Mouse (Mus musculus): ENCODE results near the gene Krt222. TPM values are rescaled to one million over a fixed set of nuclear protein-coding genes. Genes with fewer than 3 reads are reported as not detected.

Gene Krt222
- polyA plus RNA-seq (2015; fragmentation: Nextera tagmentation; extraction: Ambion mirVana): 0.45 and 0.49 TPM in 2 replicates

DNA sequence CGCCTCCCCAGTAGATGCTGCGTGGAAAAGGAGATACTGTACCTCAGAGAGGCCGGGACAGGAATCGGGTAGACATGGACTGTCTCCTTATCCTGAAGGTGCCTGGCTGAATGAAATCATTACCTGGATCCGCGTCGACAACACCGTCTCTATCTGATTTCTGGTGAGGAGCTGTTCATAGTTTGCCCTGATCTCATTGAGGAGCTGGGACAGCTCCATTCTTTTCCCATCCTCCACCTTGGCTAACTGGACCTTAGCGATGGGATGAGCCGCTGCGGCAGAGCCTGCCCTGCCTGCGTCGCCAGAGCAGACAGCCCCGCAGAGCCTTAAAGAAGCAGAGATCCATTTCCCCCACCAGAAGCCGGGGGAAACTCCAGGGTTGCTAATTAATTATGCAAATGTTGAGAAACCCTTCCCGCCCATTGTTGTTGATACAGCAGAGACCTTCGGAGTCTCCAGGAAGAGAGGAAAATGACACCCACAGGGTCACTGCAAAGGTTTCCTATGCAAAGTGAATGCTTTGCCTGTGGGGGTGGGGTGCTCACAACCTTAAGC is at the start of gene Krt222:
TSS of gene Krt222 (minus strand) at position 266 of the 555 bp plus-strand sequence.
- Histone ChIP-seq H3K4me2 (peak within 1 kb of the TSS; percentile 60), H3K9ac (0 out of 2 replicates have a peak within 1 kb of the TSS, but pooled peaks have one; percentile 31), H3K4me1 (peaks cover 7% of the 10 kb centered on the region), H3K36me3 (no peaks in the 10 kb centered on the region), H3K27ac (no peak within 1 kb of the TSS), H3K27me3 (no peaks in the 10 kb centered on the region), H3K9me3 (replicated peaks) (no peaks in the 10 kb centered on the region), H3K4me3 (replicated peaks) (peak within 1 kb of the TSS; percentile 37)
- WGBS: 4% methylated on average over 17 of the region's 17 CpGs
- no peak for ATAC-seq (replicated peaks; ENCODE audit: low FRiP score)

DNA sequence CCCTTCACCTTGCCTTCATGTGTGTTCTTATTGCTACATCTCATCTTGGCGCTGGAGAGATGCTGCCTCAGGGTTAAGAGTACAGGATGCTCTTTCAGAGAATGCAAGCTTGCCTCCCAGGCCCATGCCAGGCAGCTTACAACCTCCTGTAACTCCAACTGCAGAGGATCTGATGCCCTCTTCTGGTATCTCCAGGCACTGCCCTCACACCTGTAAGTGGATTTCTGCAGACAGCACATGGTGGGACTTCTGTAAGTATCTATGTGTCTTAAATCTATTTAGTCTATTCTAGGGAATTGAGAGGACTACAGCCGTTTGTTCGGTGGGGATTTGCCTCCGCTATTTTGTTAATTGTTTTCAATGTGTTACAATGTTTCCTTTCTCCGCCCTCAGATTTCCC is 49.0 kb upstream of the Krt222 start:
- H3K4me1 ChIP-seq: no peaks in the 10 kb centered on the region
- H3K27me3 ChIP-seq: no peaks in the 10 kb centered on the region
- H3K9me3 ChIP-seq (replicated peaks): no peaks in the 10 kb centered on the region
- no peak overlapping the region for H3K9ac ChIP-seq
- no peak overlapping the region for H3K27ac ChIP-seq
- H3K36me3 ChIP-seq: no peaks in the 10 kb centered on the region
- no peak for ATAC-seq (replicated peaks; ENCODE audit: low FRiP score)
- no peak overlapping the region for H3K4me3 ChIP-seq (replicated peaks)
- H3K4me2 ChIP-seq: no peak overlapping the region
- WGBS: 59% methylated on average over 5 of the region's 5 CpGs

DNA sequence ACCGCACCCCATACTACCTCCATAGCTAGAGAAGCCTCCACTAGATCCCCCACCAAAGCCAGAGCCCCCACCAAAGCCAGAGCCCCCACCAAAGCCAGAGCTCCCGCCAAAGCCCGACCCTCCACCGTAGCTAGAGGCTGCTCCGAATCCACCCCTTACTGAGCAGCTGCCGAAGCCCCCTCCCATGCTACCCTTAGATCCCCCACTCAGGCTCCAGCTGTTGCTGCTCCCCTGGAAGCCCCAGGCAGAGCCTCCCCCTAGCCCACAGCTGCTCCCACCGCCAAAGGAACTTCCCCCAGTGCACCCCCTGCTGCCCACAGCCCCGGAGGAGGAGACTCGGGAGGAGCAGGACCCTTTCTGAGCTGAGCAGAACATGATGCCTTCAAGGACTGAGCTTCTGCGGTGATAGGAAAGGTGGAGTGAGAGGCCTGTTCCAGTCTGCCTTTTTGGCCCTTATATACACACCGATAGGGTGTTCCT is 41.0 kb upstream of the Krt222 start, which contains the start of gene Krt24:
TSS of gene Krt24 (minus strand) at position 430 of the 480 bp plus-strand sequence.
- Histone ChIP-seq H3K4me2 (no peak within 1 kb of the TSS), H3K4me1 (no peaks in the 10 kb centered on the region), H3K27me3 (no peaks in the 10 kb centered on the region), H3K9me3 (replicated peaks) (no peaks in the 10 kb centered on the region), H3K27ac (no peak within 1 kb of the TSS), H3K36me3 (no peaks in the 10 kb centered on the region), H3K9ac (no peak within 1 kb of the TSS), H3K4me3 (replicated peaks) (no peak within 1 kb of the TSS)
- ATAC-seq (replicated peaks; ENCODE audit: low FRiP score): no peak
- 45% methylated on average over 11 of the region's 11 CpGs for WGBS

DNA sequence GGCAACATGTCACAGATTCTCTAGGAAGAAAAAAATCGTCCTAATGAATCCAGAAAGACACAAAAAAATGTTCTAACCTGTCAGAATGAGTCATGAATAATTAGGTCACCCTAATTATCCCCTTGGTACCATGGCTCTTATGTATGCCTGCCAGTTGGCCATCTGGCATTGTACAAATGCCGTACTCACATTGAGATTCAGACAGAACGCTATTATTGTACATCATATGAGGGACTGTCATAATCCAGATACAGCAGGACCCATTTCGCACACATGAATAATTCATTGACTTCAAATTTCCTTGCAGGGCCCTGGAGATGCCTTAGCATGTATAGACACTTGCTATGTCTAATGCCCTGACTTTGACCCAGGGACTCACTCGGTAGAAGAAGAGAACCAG is 40.1 kb upstream of the Krt222 start:
- Histone ChIP-seq H3K4me1 (no peaks in the 10 kb centered on the region), H3K27ac (no peak overlapping the region), H3K27me3 (no peaks in the 10 kb centered on the region), H3K36me3 (no peaks in the 10 kb centered on the region), H3K9ac (no peak overlapping the region), H3K4me3 (replicated peaks) (no peak overlapping the region), H3K9me3 (replicated peaks) (no peaks in the 10 kb centered on the region), H3K4me2 (no peak overlapping the region)
- ATAC-seq (replicated peaks; ENCODE audit: low FRiP score): no peak
- 82% methylated on average over 5 of the region's 5 CpGs for WGBS

DNA sequence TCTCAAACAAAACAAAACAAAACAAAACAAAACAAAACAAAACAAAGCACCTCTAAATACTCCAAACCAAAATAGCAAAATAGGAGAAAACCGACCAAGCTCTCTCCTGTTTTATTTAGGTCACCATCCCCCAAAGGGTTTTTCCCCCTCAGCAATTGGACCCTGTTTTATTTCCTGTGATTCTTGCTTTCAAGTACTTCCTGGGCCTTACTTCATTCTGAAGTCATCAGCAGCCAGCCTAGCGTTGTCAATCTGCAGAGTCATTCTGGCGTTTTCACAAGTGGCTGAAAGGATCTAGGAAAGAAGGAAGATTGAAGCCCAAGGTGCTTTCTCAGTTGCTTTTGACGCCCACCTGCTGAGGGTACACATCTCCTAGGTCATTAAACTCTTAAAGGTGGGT is 39.4 kb upstream of the Krt222 start:
- Histone ChIP-seq H3K9ac (no peak overlapping the region), H3K27me3 (no peaks in the 10 kb centered on the region), H3K4me3 (replicated peaks) (no peak overlapping the region), H3K4me2 (no peak overlapping the region), H3K9me3 (replicated peaks) (no peaks in the 10 kb centered on the region), H3K4me1 (no peaks in the 10 kb centered on the region), H3K36me3 (no peaks in the 10 kb centered on the region), H3K27ac (no peak overlapping the region)
- WGBS: 37% methylated on average over 4 of the region's 4 CpGs
- ATAC-seq (replicated peaks; ENCODE audit: low FRiP score): no peak

DNA sequence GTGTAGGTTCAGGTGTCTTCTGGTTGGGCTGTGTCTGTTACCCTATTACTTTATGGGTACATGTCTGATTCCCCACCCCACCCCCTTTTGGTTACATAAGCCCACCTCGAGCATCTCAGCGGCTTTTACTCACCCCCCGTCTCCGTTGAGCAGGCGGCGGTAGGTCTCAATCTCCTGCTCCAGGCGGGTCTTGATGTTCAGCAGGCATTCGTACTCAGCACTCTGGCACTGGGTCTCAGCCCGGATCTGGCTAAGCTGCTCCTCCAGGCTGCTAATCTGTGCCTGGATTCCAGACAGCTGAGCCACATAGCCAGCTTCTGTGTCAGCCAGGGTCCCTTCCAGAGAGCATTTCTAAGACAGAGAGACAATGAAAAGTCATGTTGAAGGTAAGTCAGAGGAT is 37.2 kb upstream of the Krt222 start:
- no peaks in the 10 kb centered on the region for H3K9me3 ChIP-seq (replicated peaks)
- H3K27ac ChIP-seq: no peak overlapping the region
- no peaks in the 10 kb centered on the region for H3K27me3 ChIP-seq
- no peak overlapping the region for H3K4me2 ChIP-seq
- no peak for ATAC-seq (replicated peaks; ENCODE audit: low FRiP score)
- H3K4me3 ChIP-seq (replicated peaks): no peak overlapping the region
- no peaks in the 10 kb centered on the region for H3K36me3 ChIP-seq
- WGBS: 78% methylated on average over 9 of the region's 9 CpGs
- H3K4me1 ChIP-seq: no peaks in the 10 kb centered on the region
- no peak overlapping the region for H3K9ac ChIP-seq

DNA sequence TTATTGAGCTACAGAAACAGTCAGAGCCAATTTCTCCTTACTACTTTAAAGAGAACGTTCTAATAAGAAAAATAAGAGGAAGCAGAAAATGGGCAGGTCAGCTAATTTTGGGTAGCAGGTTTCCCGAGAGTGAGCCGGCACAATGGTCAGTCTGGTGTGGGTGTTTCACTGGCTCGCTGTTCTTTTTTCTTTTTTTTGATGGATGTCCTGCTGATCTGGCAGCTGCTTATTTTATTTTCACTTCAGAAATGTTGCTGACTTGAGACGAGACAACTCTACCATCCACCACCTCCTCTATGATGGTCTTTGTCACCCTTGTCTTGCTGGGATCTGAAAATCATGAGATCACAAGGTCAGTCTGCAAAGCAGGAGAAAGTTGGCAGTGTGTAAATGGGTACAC is 36.1 kb upstream of the Krt222 start:
- no peak overlapping the region for H3K4me2 ChIP-seq
- no peak overlapping the region for H3K9ac ChIP-seq
- no peak for ATAC-seq (replicated peaks; ENCODE audit: low FRiP score)
- H3K9me3 ChIP-seq (replicated peaks): no peaks in the 10 kb centered on the region
- WGBS: 72% methylated on average over 5 of the region's 5 CpGs
- H3K27me3 ChIP-seq: no peaks in the 10 kb centered on the region
- no peaks in the 10 kb centered on the region for H3K4me1 ChIP-seq
- H3K4me3 ChIP-seq (replicated peaks): no peak overlapping the region
- H3K36me3 ChIP-seq: no peaks in the 10 kb centered on the region
- no peak overlapping the region for H3K27ac ChIP-seq

DNA sequence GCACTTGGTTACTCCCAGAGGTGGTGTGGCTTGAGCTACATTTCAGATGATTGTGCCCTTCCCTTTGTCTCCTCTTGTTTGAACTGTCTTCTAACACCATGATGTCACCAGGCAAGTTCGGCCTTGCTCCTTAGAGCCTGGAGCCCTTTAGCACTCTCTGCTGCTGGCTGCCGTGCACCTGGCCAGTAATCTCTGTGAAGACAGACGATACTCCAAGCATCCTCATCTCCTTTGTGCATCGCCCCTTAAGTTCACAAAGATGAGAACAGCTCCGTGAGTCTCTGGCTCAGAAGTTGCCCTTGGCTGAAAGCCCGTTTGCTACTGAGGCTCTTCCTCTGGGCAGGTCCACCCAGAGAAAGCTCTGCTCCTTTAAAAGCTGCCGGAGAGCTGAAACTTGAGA is 32.9 kb upstream of the Krt222 start:
- Histone ChIP-seq H3K9me3 (replicated peaks) (no peaks in the 10 kb centered on the region), H3K4me2 (no peak overlapping the region), H3K36me3 (no peaks in the 10 kb centered on the region), H3K9ac (no peak overlapping the region), H3K27me3 (no peaks in the 10 kb centered on the region), H3K4me1 (no peaks in the 10 kb centered on the region), H3K4me3 (replicated peaks) (no peak overlapping the region), H3K27ac (no peak overlapping the region)
- no peak for ATAC-seq (replicated peaks; ENCODE audit: low FRiP score)
- 39% methylated on average over 7 of the region's 7 CpGs for WGBS

DNA sequence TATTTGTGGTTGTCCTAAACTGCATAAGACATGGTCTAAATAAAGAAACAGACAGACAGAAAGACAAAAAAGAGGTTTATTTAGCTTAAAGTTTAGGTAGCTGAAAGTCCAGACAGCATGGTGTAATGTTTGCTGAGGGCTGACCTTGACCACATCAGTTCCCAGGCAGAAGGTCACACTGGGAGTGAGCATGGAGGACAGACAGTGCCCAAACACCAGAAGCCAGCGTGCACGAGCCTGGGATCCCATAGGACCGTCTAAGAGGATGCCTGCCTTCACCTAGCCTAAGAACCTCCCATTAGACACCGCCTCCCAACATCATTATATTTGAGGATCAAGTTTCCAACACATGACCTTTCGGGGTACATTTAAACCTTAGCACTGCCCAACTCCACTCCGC is 31.7 kb upstream of the Krt222 start:
- no peak overlapping the region for H3K27ac ChIP-seq
- WGBS: 63% methylated on average over 6 of the region's 6 CpGs
- H3K9me3 ChIP-seq (replicated peaks): no peaks in the 10 kb centered on the region
- no peak overlapping the region for H3K4me2 ChIP-seq
- no peaks in the 10 kb centered on the region for H3K4me1 ChIP-seq
- H3K4me3 ChIP-seq (replicated peaks): no peak overlapping the region
- no peaks in the 10 kb centered on the region for H3K27me3 ChIP-seq
- H3K9ac ChIP-seq: no peak overlapping the region
- ATAC-seq (replicated peaks; ENCODE audit: low FRiP score): no peak
- no peaks in the 10 kb centered on the region for H3K36me3 ChIP-seq

DNA sequence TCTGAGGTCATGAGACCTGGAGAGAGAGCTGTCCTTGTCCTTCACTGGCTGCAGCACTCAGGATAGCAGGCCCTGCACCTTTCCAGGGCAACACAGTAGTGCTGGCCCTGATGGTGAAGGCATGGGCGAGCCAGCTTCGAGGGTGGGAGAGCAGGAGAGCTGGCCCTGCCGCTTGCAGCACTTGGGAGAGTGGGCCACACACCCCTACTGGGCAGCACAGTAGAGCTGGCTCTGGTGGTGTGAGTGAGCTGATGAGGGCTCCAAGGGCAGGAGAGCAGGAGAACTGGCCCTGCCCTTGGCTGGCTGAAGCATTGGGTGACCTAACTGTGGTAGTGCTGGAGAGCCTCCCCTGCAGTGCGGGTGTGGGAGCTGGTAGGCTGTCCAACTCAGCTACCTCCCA is 28.8 kb upstream of the Krt222 start:
- Histone ChIP-seq H3K9me3 (replicated peaks) (no peaks in the 10 kb centered on the region), H3K4me3 (replicated peaks) (no peak overlapping the region), H3K36me3 (no peaks in the 10 kb centered on the region), H3K9ac (no peak overlapping the region), H3K27ac (no peak overlapping the region), H3K27me3 (no peaks in the 10 kb centered on the region), H3K4me2 (no peak overlapping the region), H3K4me1 (no peaks in the 10 kb centered on the region)
- WGBS: 80% methylated on average over 4 of the region's 4 CpGs
- ATAC-seq (replicated peaks; ENCODE audit: low FRiP score): no peak

DNA sequence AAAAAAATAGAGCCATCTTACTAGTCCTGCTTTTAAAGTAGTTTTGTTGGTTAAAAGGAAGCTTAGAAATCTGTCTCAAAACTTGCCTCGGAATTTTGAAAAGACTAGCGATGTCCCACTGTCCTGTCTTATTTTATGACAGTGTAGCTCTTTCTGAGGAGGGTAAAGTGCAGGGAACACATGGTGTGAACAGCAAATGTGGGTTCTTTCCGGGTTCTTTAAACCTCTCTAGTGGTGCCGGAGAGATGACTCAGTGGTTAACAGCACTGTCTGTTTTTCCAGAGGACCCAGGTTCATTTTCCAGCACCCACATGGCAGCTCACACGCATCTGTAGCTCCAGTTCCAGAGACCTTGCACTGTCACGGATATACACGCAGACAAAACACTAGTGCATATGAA is 25.3 kb upstream of the Krt222 start:
- H3K4me3 ChIP-seq (replicated peaks): no peak overlapping the region
- H3K9ac ChIP-seq: no peak overlapping the region
- H3K27ac ChIP-seq: no peak overlapping the region
- H3K36me3 ChIP-seq: no peaks in the 10 kb centered on the region
- no peak for ATAC-seq (replicated peaks; ENCODE audit: low FRiP score)
- H3K4me1 ChIP-seq: no peaks in the 10 kb centered on the region
- WGBS: 67% methylated on average over 7 of the region's 7 CpGs
- H3K9me3 ChIP-seq (replicated peaks): no peaks in the 10 kb centered on the region
- no peak overlapping the region for H3K4me2 ChIP-seq
- H3K27me3 ChIP-seq: no peaks in the 10 kb centered on the region

DNA sequence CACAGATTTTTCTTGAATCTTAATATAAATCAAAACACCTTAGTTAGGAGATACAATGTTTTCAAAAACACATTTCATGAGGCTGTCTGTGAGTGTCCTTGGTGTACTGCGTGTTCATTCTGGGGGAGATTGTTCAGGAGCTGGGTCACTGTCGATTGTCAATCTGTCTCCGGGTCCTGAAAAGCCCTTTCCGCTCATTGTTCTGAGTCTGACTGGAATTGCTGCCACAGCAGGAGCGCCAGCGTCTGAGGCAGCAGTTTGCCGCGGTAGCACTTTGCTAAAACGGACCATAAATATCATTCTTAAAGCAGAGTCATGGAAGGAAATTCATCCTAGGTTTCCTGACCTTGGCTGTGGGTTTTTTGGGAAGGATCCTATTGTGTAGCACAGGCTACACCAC is 21.9 kb upstream of the Krt222 start:
- H3K9ac ChIP-seq: no peak overlapping the region
- no peak overlapping the region for H3K4me2 ChIP-seq
- ATAC-seq (replicated peaks; ENCODE audit: low FRiP score): no peak
- no peaks in the 10 kb centered on the region for H3K4me1 ChIP-seq
- WGBS: 59% methylated on average over 9 of the region's 9 CpGs
- no peak overlapping the region for H3K4me3 ChIP-seq (replicated peaks)
- no peaks in the 10 kb centered on the region for H3K9me3 ChIP-seq (replicated peaks)
- peak overlapping the region; percentile 34 for H3K27ac ChIP-seq
- H3K27me3 ChIP-seq: no peaks in the 10 kb centered on the region
- H3K36me3 ChIP-seq: no peaks in the 10 kb centered on the region

DNA sequence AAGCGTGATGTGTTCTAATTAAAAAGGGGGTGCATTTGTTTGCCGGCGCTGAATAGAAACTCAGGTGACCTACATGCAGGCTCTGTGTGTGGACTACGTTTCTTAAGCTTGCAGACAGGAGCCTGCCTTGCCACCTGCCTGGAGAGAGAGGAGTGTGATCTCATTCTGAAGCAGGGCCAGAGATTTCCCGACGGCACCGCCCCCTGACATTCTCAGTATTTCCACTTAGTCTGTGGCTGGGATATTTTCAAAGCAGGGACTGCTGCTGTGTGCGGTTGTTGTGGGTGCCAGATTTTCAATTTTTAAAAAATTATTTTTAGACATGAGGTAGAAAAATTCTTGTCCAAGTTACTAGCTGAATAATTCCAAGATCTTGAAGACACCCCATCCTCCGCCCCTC is 21.3 kb upstream of the Krt222 start:
- Histone ChIP-seq H3K27ac (peak overlapping the region; percentile 34), H3K4me3 (replicated peaks) (no peak overlapping the region), H3K4me2 (no peak overlapping the region), H3K4me1 (no peaks in the 10 kb centered on the region), H3K27me3 (no peaks in the 10 kb centered on the region), H3K36me3 (no peaks in the 10 kb centered on the region), H3K9me3 (replicated peaks) (no peaks in the 10 kb centered on the region), H3K9ac (no peak overlapping the region)
- no peak for ATAC-seq (replicated peaks; ENCODE audit: low FRiP score)
- WGBS: 75% methylated on average over 9 of the region's 9 CpGs

All from kidney, embryonic 15.5 days (tissue).